Mouse (Mus musculus): ENCODE data around the gene Mon1b. TPM values are rescaled to one million over a fixed set of nuclear protein-coding genes. Genes with fewer than 3 reads are reported as not detected.

The Mon1b gene
- 8.0 and 9.7 TPM in 2 replicates for polyA plus RNA-seq (2014; fragmentation: Nextera tagmentation; extraction: Ambion mirVana)

GRCm38 (mm10) chr8:113634670-113635591, at the start of gene Mon1b:
Gene Mon1b (plus strand): TSS chr8:113635587.
- peaks cover 18% of the 10 kb centered on the region for H3K36me3 ChIP-seq (ENCODE audit: control insufficient read depth, insufficient read depth, low read length)
- H3K27me3 ChIP-seq (ENCODE audit: control insufficient read depth, insufficient read depth, low read length) = no peaks in the 10 kb centered on the region
- under 1% methylated on average over 42 of the region's 42 CpGs for WGBS
- H3K9ac ChIP-seq (replicated peaks; ENCODE audit: low read depth, low read length) = peak within 1 kb of the TSS; percentile 64
- H3K4me2 ChIP-seq (replicated peaks; ENCODE audit: low read depth, low read length) = peak within 1 kb of the TSS; percentile 97
- H3K4me1 ChIP-seq (ENCODE audit: control insufficient read depth, insufficient read depth, low read length) = 0 out of 2 replicates have a peak, but pooled peaks cover 2% of the 10 kb centered on the region
- peak within 1 kb of the TSS; percentile 75 for H3K4me3 ChIP-seq (ENCODE audit: low read depth, low read length)
- peak within 1 kb of the TSS; percentile 93 for H3K27ac ChIP-seq (ENCODE audit: low read length)
- H3K9me3 ChIP-seq (ENCODE audit: control insufficient read depth, low read depth, low read length) = no peaks in the 10 kb centered on the region
- ATAC-seq (ENCODE audit: insufficient number of reproducible peaks, insufficient read depth, low FRiP score, low read depth) = peak; percentile 98

- H3K4me2 ChIP-seq (replicated peaks; ENCODE audit: low read depth, low read length) = no peak overlapping the region
- H3K9me3 ChIP-seq (ENCODE audit: control insufficient read depth, low read depth, low read length) = no peaks in the 10 kb centered on the region
- no peaks in the 10 kb centered on the region for H3K36me3 ChIP-seq (ENCODE audit: control insufficient read depth, insufficient read depth, low read length)
- ATAC-seq (ENCODE audit: insufficient number of reproducible peaks, insufficient read depth, low FRiP score, low read depth) = no peak
- H3K4me1 ChIP-seq (ENCODE audit: control insufficient read depth, insufficient read depth, low read length) = no peaks in the 10 kb centered on the region
- no peaks in the 10 kb centered on the region for H3K27me3 ChIP-seq (ENCODE audit: control insufficient read depth, insufficient read depth, low read length)
- 43% methylated on average over 3 of the region's 3 CpGs for WGBS
- H3K27ac ChIP-seq (ENCODE audit: low read length) = no peak overlapping the region
- no peak overlapping the region for H3K4me3 ChIP-seq (ENCODE audit: low read depth, low read length)
- no peak overlapping the region for H3K9ac ChIP-seq (replicated peaks; ENCODE audit: low read depth, low read length)
Observed at GRCm38 (mm10) chr8:113598401-113598800, 37.0 kb upstream of the Mon1b start.

DNA sequence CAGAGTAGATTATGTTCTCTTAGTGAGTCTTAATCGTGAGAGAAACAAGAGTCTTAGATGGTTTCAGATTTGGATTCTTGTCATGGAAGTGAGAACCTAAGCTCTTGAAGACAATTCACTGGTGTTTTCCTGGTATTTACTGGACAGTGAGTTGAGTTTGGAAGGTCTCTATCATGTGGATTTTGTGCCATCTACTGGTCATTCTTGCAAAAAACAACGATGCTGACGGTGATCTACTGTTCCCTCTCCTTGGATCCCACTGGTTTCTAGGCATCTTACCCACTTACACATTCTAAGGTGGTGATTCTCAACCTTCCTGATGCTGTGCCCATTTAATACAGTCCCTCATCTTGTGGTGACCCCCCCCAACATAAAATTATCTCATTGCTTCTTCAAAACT, 2.8 kb upstream of the Mon1b start:
- no peaks in the 10 kb centered on the region for H3K27me3 ChIP-seq (ENCODE audit: control insufficient read depth, insufficient read depth, low read length)
- no peak overlapping the region for H3K4me3 ChIP-seq (ENCODE audit: low read depth, low read length)
- no peaks in the 10 kb centered on the region for H3K36me3 ChIP-seq (ENCODE audit: control insufficient read depth, insufficient read depth, low read length)
- no peak overlapping the region for H3K27ac ChIP-seq (ENCODE audit: low read length)
- 0 out of 2 replicates have a peak, but pooled peaks cover 2% of the 10 kb centered on the region for H3K4me1 ChIP-seq (ENCODE audit: control insufficient read depth, insufficient read depth, low read length)
- 6% methylated on average over 3 of the region's 3 CpGs for WGBS
- no peak overlapping the region for H3K4me2 ChIP-seq (replicated peaks; ENCODE audit: low read depth, low read length)
- no peak overlapping the region for H3K9ac ChIP-seq (replicated peaks; ENCODE audit: low read depth, low read length)
- no peak for ATAC-seq (ENCODE audit: insufficient number of reproducible peaks, insufficient read depth, low FRiP score, low read depth)
- no peaks in the 10 kb centered on the region for H3K9me3 ChIP-seq (ENCODE audit: control insufficient read depth, low read depth, low read length)

- Histone ChIP-seq H3K9me3 (ENCODE audit: control insufficient read depth, low read depth, low read length) (no peaks in the 10 kb centered on the region), H3K36me3 (ENCODE audit: control insufficient read depth, insufficient read depth, low read length) (peaks cover 12% of the 10 kb centered on the region), H3K4me1 (ENCODE audit: control insufficient read depth, insufficient read depth, low read length) (0 out of 2 replicates have a peak, but pooled peaks cover 2% of the 10 kb centered on the region), H3K4me2 (replicated peaks; ENCODE audit: low read depth, low read length) (peak overlapping the region; percentile 45), H3K4me3 (ENCODE audit: low read depth, low read length) (peak overlapping the region; percentile 75), H3K27me3 (ENCODE audit: control insufficient read depth, insufficient read depth, low read length) (no peaks in the 10 kb centered on the region), H3K27ac (ENCODE audit: low read length) (no peak overlapping the region), H3K9ac (replicated peaks; ENCODE audit: low read depth, low read length) (no peak overlapping the region)
- 28% methylated on average over 12 of the region's 12 CpGs for WGBS
- ATAC-seq (ENCODE audit: insufficient number of reproducible peaks, insufficient read depth, low FRiP score, low read depth) = no peak
Observed at GRCm38 (mm10) chr8:113634161-113634560, 1.2 kb upstream of the Mon1b start.

GRCm38 (mm10) chr8:113635592-113636279, 349 bp downstream of the Mon1b start:
- Histone ChIP-seq H3K27ac (ENCODE audit: low read length) (peak overlapping the region; percentile 93), H3K36me3 (ENCODE audit: control insufficient read depth, insufficient read depth, low read length) (peaks cover 22% of the 10 kb centered on the region), H3K9me3 (ENCODE audit: control insufficient read depth, low read depth, low read length) (no peaks in the 10 kb centered on the region), H3K4me1 (ENCODE audit: control insufficient read depth, insufficient read depth, low read length) (0 out of 2 replicates have a peak, but pooled peaks cover 2% of the 10 kb centered on the region), H3K27me3 (ENCODE audit: control insufficient read depth, insufficient read depth, low read length) (no peaks in the 10 kb centered on the region), H3K9ac (replicated peaks; ENCODE audit: low read depth, low read length) (peak overlapping the region; percentile 64), H3K4me3 (ENCODE audit: low read depth, low read length) (peak overlapping the region; percentile 75), H3K4me2 (replicated peaks; ENCODE audit: low read depth, low read length) (peak overlapping the region; percentile 97)
- peak; percentile 72 for ATAC-seq (ENCODE audit: insufficient number of reproducible peaks, insufficient read depth, low FRiP score, low read depth)
- 2% methylated on average over 44 of the region's 44 CpGs for WGBS

- Histone ChIP-seq H3K27ac (ENCODE audit: low read length) (no peak overlapping the region), H3K9me3 (ENCODE audit: control insufficient read depth, low read depth, low read length) (no peaks in the 10 kb centered on the region), H3K4me3 (ENCODE audit: low read depth, low read length) (peak overlapping the region; percentile 75), H3K4me2 (replicated peaks; ENCODE audit: low read depth, low read length) (peak overlapping the region; percentile 97), H3K9ac (replicated peaks; ENCODE audit: low read depth, low read length) (peak overlapping the region; percentile 64), H3K27me3 (ENCODE audit: control insufficient read depth, insufficient read depth, low read length) (no peaks in the 10 kb centered on the region), H3K4me1 (ENCODE audit: control insufficient read depth, insufficient read depth, low read length) (0 out of 2 replicates have a peak, but pooled peaks cover 2% of the 10 kb centered on the region), H3K36me3 (ENCODE audit: control insufficient read depth, insufficient read depth, low read length) (peaks cover 23% of the 10 kb centered on the region)
- WGBS = 30% methylated on average over 5 of the region's 5 CpGs
- no peak for ATAC-seq (ENCODE audit: insufficient number of reproducible peaks, insufficient read depth, low FRiP score, low read depth)
Observed at GRCm38 (mm10) chr8:113636280-113636628, 867 bp downstream of the Mon1b start.

GRCm38 (mm10) chr8:113640357-113640756, 5.0 kb downstream of the Mon1b start:
- Histone ChIP-seq H3K9me3 (ENCODE audit: control insufficient read depth, low read depth, low read length) (no peaks in the 10 kb centered on the region), H3K4me1 (ENCODE audit: control insufficient read depth, insufficient read depth, low read length) (no peaks in the 10 kb centered on the region), H3K4me2 (replicated peaks; ENCODE audit: low read depth, low read length) (no peak overlapping the region), H3K36me3 (ENCODE audit: control insufficient read depth, insufficient read depth, low read length) (peaks cover 35% of the 10 kb centered on the region), H3K27me3 (ENCODE audit: control insufficient read depth, insufficient read depth, low read length) (no peaks in the 10 kb centered on the region), H3K27ac (ENCODE audit: low read length) (no peak overlapping the region), H3K4me3 (ENCODE audit: low read depth, low read length) (no peak overlapping the region), H3K9ac (replicated peaks; ENCODE audit: low read depth, low read length) (no peak overlapping the region)
- 86% methylated on average over 8 of the region's 8 CpGs for WGBS
- ATAC-seq (ENCODE audit: insufficient number of reproducible peaks, insufficient read depth, low FRiP score, low read depth) = no peak

DNA sequence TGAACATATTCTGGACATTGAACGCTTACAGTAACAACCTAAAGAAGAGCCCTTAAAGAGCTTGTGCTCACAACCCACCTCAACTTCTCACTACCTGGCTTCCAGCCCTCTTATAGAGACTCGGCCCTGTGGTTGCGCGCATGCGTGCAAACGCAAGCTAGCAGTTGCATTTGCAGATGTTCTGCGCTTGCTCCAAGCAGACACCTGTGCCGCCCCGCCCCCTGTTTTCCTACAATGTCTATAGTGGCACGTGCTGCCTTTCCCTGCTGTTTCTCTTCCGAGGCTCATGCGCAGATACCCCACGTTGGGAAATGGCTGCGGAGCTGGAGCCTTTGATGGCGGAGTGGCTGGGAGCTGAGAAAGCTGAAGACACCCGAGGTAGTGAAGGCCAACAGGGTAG, 7.5 kb downstream of the Mon1b start, which contains the start of gene Syce1l:
Gene Syce1l, plus strand, starts transcription at position 288 of the 400 bp plus-strand sequence.
- H3K36me3 ChIP-seq (ENCODE audit: control insufficient read depth, insufficient read depth, low read length) = peaks cover 34% of the 10 kb centered on the region
- WGBS = 89% methylated on average over 16 of the region's 16 CpGs

More for the DNA sequence above, 7.5 kb downstream of the Mon1b start, which contains the start of gene Syce1l:
- Histone ChIP-seq H3K27ac (ENCODE audit: low read length) (no peak within 1 kb of the TSS), H3K27me3 (ENCODE audit: control insufficient read depth, insufficient read depth, low read length) (no peaks in the 10 kb centered on the region), H3K9me3 (ENCODE audit: control insufficient read depth, low read depth, low read length) (no peaks in the 10 kb centered on the region), H3K4me3 (ENCODE audit: low read depth, low read length) (no peak within 1 kb of the TSS), H3K9ac (replicated peaks; ENCODE audit: low read depth, low read length) (no peak within 1 kb of the TSS), H3K4me1 (ENCODE audit: control insufficient read depth, insufficient read depth, low read length) (no peaks in the 10 kb centered on the region), H3K4me2 (replicated peaks; ENCODE audit: low read depth, low read length) (no peak within 1 kb of the TSS)
- ATAC-seq (ENCODE audit: insufficient number of reproducible peaks, insufficient read depth, low FRiP score, low read depth) = no peak

Measured in stomach, embryonic 14.5 days (tissue).